Mouse (Mus musculus) hindbrain, embryonic 11.5 days (tissue): ENCODE data around the gene Ly6g5c. TPM values are rescaled to one million over a fixed set of nuclear protein-coding genes. Genes with fewer than 3 reads are reported as not detected.

Experiments
- ATAC-seq: fragments of 200-750 bp; cut with Nextera tagmentation; 2 replicates; pipeline ENCODE4 v1.8.0; 2017; ENCODE audit warnings: mild to moderate bottlenecking, moderate TSS enrichment, moderate library complexity; ENCODE audit not compliant: low FRiP score
- DNase-seq: peaks from one replicate; pipeline ENCODE4 v3.0.0-alpha.2; 2015; ENCODE audit warnings: low spot score
- H3K27ac ChIP-seq: fragments of 300-500 bp; sonication (generic); 2 replicates; pipeline ENCODE4 v1.5.1; 2014; ENCODE audit warnings: mild to moderate bottlenecking, low read depth, low read length
- H3K27me3 ChIP-seq: fragments of 300-500 bp; sonication (generic); 2 replicates; pipeline ENCODE4 v1.6.1; 2014; ENCODE audit warnings: mild to moderate bottlenecking, low read length, moderate library complexity, mixed read lengths; ENCODE audit not compliant: control insufficient read depth, insufficient read depth
- H3K36me3 ChIP-seq: fragments of 300-500 bp; sonication (generic); 2 replicates; pipeline ENCODE4 v1.6.1; 2014; ENCODE audit warnings: mild to moderate bottlenecking, low read length, moderate library complexity, mixed read lengths; ENCODE audit not compliant: control insufficient read depth, insufficient read depth
- H3K4me1 ChIP-seq: fragments of 300-500 bp; sonication (generic); replicated peaks from 2 replicates; pipeline ENCODE4 v1.6.1; 2014; ENCODE audit warnings: low read length, mixed read lengths; ENCODE audit not compliant: control insufficient read depth, insufficient read depth
- H3K4me2 ChIP-seq: fragments of 300-500 bp; sonication (generic); replicated peaks from 2 replicates; pipeline ENCODE4 v1.6.1; 2014; ENCODE audit warnings: mild to moderate bottlenecking, low read depth, low read length
- H3K4me3 ChIP-seq: fragments of 300-500 bp; sonication (generic); 2 replicates; pipeline ENCODE4 v1.5.1; 2014; ENCODE audit warnings: low read depth, low read length
- H3K9ac ChIP-seq: fragments of 300-500 bp; sonication (generic); 2 replicates; pipeline ENCODE4 v1.6.1; 2014; ENCODE audit warnings: low read depth, low read length
- H3K9me3 ChIP-seq: fragments of 300-500 bp; sonication (generic); 2 replicates; pipeline ENCODE4 v1.6.1; 2016; ENCODE audit warnings: low read length; ENCODE audit not compliant: control insufficient read depth
- WGBS: fragments of 180-500 bp; shearing (Covaris S2); extraction: QIAGEN DNeasy Blood & Tissue Kit; methylation state at CpG from one replicate; pipeline ENCODE4 v1.1.7; 2014; 5-methylcytosine and 5-hydroxymethylcytosine counted together
- polyA plus RNA-seq: library from polyadenylated mRNA; unstranded; fragments of >200 nt; fragmentation: Nextera tagmentation; extraction: Ambion mirVana; gene quantifications from 2 replicates; pipeline ENCODE4 v1.2.1, GENCODE M21; 2014

The Ly6g5c gene
- polyA plus RNA-seq, 1 experiment from 2014 or later: not detected

GRCm38 (mm10) chr17:35125578-35125977 lies 17.5 kb downstream of the Ly6g5c start:
- peak overlapping the region; percentile 60 for H3K4me3 ChIP-seq
- no peaks in the 10 kb centered on the region for H3K36me3 ChIP-seq
- H3K4me1 ChIP-seq: 0 out of 2 replicates have a peak, but pooled peaks cover 2% of the 10 kb centered on the region
- no peak overlapping the region for H3K27ac ChIP-seq
- H3K27me3 ChIP-seq: no peaks in the 10 kb centered on the region
- 34% methylated on average over 6 of the region's 6 CpGs for WGBS
- peak overlapping the region; percentile 82 for H3K4me2 ChIP-seq
- H3K9me3 ChIP-seq: no peaks in the 10 kb centered on the region
- ATAC-seq (no peak), DNase-seq (no peak)
- no peak overlapping the region for H3K9ac ChIP-seq

GRCm38 (mm10) chr17:35126206-35126611 lies 18.1 kb downstream of the Ly6g5c start, which contains the start of gene D17H6S53E:
Gene D17H6S53E, plus strand, starts transcription at chr17:35126373.
- Histone ChIP-seq H3K4me3 (peak within 1 kb of the TSS; percentile 60), H3K27me3 (no peaks in the 10 kb centered on the region), H3K4me1 (0 out of 2 replicates have a peak, but pooled peaks cover 2% of the 10 kb centered on the region), H3K4me2 (peak within 1 kb of the TSS; percentile 82), H3K9me3 (no peaks in the 10 kb centered on the region), H3K9ac (peak within 1 kb of the TSS; percentile 90), H3K36me3 (no peaks in the 10 kb centered on the region), H3K27ac (peak within 1 kb of the TSS; percentile 75)
- DNase-seq (peak; percentile 75), ATAC-seq (peak; percentile 54; the same call in 1 of the 2 replicates)
- WGBS: under 1% methylated on average over 36 of the region's 36 CpGs

GRCm38 (mm10) chr17:35127017-35127416 lies 18.9 kb downstream of the Ly6g5c start:
- no peak for DNase-seq
- Histone ChIP-seq H3K4me1 (0 out of 2 replicates have a peak, but pooled peaks cover 2% of the 10 kb centered on the region), H3K4me2 (peak overlapping the region; percentile 82), H3K4me3 (peak overlapping the region; percentile 60; the same call in 1 of the 2 replicates), H3K27ac (no peak overlapping the region), H3K9me3 (no peaks in the 10 kb centered on the region), H3K36me3 (no peaks in the 10 kb centered on the region), H3K27me3 (no peaks in the 10 kb centered on the region), H3K9ac (no peak overlapping the region; the same call in 1 of the 2 replicates)
- ATAC-seq: no peak
- 69% methylated on average over 13 of the region's 13 CpGs for WGBS

GRCm38 (mm10) chr17:35128996-35129395 lies 20.9 kb downstream of the Ly6g5c start:
- Histone ChIP-seq H3K36me3 (no peaks in the 10 kb centered on the region), H3K4me3 (no peak overlapping the region), H3K9me3 (no peaks in the 10 kb centered on the region), H3K4me2 (no peak overlapping the region), H3K27me3 (no peaks in the 10 kb centered on the region), H3K4me1 (0 out of 2 replicates have a peak, but pooled peaks cover 2% of the 10 kb centered on the region), H3K27ac (no peak overlapping the region), H3K9ac (no peak overlapping the region)
- DNase-seq: no peak
- WGBS: 65% methylated on average over 11 of the region's 11 CpGs
- no peak for ATAC-seq

- WGBS: 89% methylated on average over 8 of the region's 8 CpGs
- no peaks in the 10 kb centered on the region for H3K9me3 ChIP-seq
- DNase-seq (no peak), ATAC-seq (no peak)
- H3K4me1 ChIP-seq: 0 out of 2 replicates have a peak, but pooled peaks cover 2% of the 10 kb centered on the region
- H3K27me3 ChIP-seq: no peaks in the 10 kb centered on the region
- H3K36me3 ChIP-seq: no peaks in the 10 kb centered on the region
- H3K9ac ChIP-seq: no peak overlapping the region
- no peak overlapping the region for H3K4me2 ChIP-seq
- no peak overlapping the region for H3K4me3 ChIP-seq
- H3K27ac ChIP-seq: no peak overlapping the region
These were observed 23.0 kb downstream of the Ly6g5c start for GRCm38 (mm10) chr17:35131038-35131437.

GRCm38 (mm10) chr17:35131500-35132173 lies 23.6 kb downstream of the Ly6g5c start, which contains the start of gene Apom:
Gene Apom, minus strand, starts transcription at chr17:35132050.
- no peak within 1 kb of the TSS for H3K4me3 ChIP-seq
- ATAC-seq: no peak
- WGBS: 79% methylated on average over 15 of the region's 15 CpGs

GRCm38 (mm10) chr17:35132174-35132560 lies 24.1 kb downstream of the Ly6g5c start:
- no peaks in the 10 kb centered on the region for H3K27me3 ChIP-seq
- H3K9ac ChIP-seq: no peak overlapping the region
- no peak for ATAC-seq
- H3K9me3 ChIP-seq: no peaks in the 10 kb centered on the region
- WGBS: 76% methylated on average over 3 of the region's 3 CpGs
- no peak overlapping the region for H3K4me2 ChIP-seq
- no peak overlapping the region for H3K27ac ChIP-seq
- no peaks in the 10 kb centered on the region for H3K36me3 ChIP-seq
- H3K4me1 ChIP-seq: peaks cover 4% of the 10 kb centered on the region; the same call in 1 of the 2 replicates
- no peak for DNase-seq
- no peak overlapping the region for H3K4me3 ChIP-seq

More at GRCm38 (mm10) chr17:35131500-35132173, 23.6 kb downstream of the Ly6g5c start, which contains the start of gene Apom:
- DNase-seq: no peak
- H3K4me2 ChIP-seq: no peak within 1 kb of the TSS
- H3K27me3 ChIP-seq: no peaks in the 10 kb centered on the region
- H3K36me3 ChIP-seq: no peaks in the 10 kb centered on the region
- no peaks in the 10 kb centered on the region for H3K9me3 ChIP-seq
- no peak within 1 kb of the TSS for H3K27ac ChIP-seq
- H3K4me1 ChIP-seq: peaks cover 3% of the 10 kb centered on the region; the same call in 1 of the 2 replicates
- no peak within 1 kb of the TSS for H3K9ac ChIP-seq

- DNase-seq: no peak
These were observed 25.4 kb downstream of the Ly6g5c start for GRCm38 (mm10) chr17:35133517-35133916.

More at GRCm38 (mm10) chr17:35133517-35133916, 25.4 kb downstream of the Ly6g5c start:
- WGBS: 94% methylated on average over 7 of the region's 7 CpGs
- no peak overlapping the region for H3K9ac ChIP-seq
- H3K4me2 ChIP-seq: no peak overlapping the region
- H3K4me1 ChIP-seq: peaks cover 4% of the 10 kb centered on the region; the same call in 1 of the 2 replicates
- H3K36me3 ChIP-seq: peaks cover 1% of the 10 kb centered on the region; the same call in 1 of the 2 replicates
- ATAC-seq: no peak
- H3K4me3 ChIP-seq: no peak overlapping the region
- no peak overlapping the region for H3K27ac ChIP-seq
- H3K9me3 ChIP-seq: no peaks in the 10 kb centered on the region
- no peaks in the 10 kb centered on the region for H3K27me3 ChIP-seq
